Mouse (Mus musculus): ENCODE results near the gene Ovol3. TPM values are rescaled to one million over a fixed set of nuclear protein-coding genes. Genes with fewer than 3 reads are reported as not detected.
A peak's percentile ranks its signal among the peaks of the same experiment; 100 is the strongest.
"Not testable (repeated sequence)": the region's sequence is repeated elsewhere in the genome, so short reads cannot be mapped to it uniquely, and the experiment has no call there.

Ovol3 gene
- polyA plus RNA-seq, 1 experiment from 2014 or later = not detected

GRCm38 (mm10) chr7:30251956-30252954 lies 16.7 kb upstream of the Ovol3 start:
- no peak overlapping the region for H3K9ac ChIP-seq

GRCm38 (mm10) chr7:30237374-30237773 lies 1.8 kb upstream of the Ovol3 start:
- ATAC-seq (replicated peaks); H3K36me3 ChIP-seq (replicated peaks); H3K9me3 ChIP-seq; H3K9ac ChIP-seq; H3K4me2 ChIP-seq; H3K27me3 ChIP-seq (replicated peaks); H3K27ac ChIP-seq; H3K4me3 ChIP-seq: not testable (repeated sequence)
- H3K4me1 ChIP-seq = peaks cover 14% of the 10 kb centered on the region
- WGBS = 92% methylated on average over 3 of the region's 3 CpGs

More at GRCm38 (mm10) chr7:30251956-30252954, 16.7 kb upstream of the Ovol3 start:
- 87% methylated on average over 12 of the region's 12 CpGs for WGBS
- H3K4me2 ChIP-seq = no peak overlapping the region
- no peak for ATAC-seq (replicated peaks)
- no peaks in the 10 kb centered on the region for H3K27me3 ChIP-seq (replicated peaks)
- H3K4me1 ChIP-seq = no peaks in the 10 kb centered on the region
- H3K9me3 ChIP-seq = no peaks in the 10 kb centered on the region
- no peak overlapping the region for H3K27ac ChIP-seq
- H3K36me3 ChIP-seq (replicated peaks) = no peaks in the 10 kb centered on the region
- H3K4me3 ChIP-seq = no peak overlapping the region

- Histone ChIP-seq H3K27me3 (replicated peaks) (no peaks in the 10 kb centered on the region), H3K9ac (no peak overlapping the region), H3K9me3 (no peaks in the 10 kb centered on the region), H3K4me3 (no peak overlapping the region), H3K4me2 (no peak overlapping the region), H3K36me3 (replicated peaks) (peaks cover 6% of the 10 kb centered on the region; the same call in 1 of the 2 replicates), H3K27ac (no peak overlapping the region), H3K4me1 (peaks cover 23% of the 10 kb centered on the region)
- no peak for ATAC-seq (replicated peaks)
- WGBS = 90% methylated on average over 8 of the region's 8 CpGs
These were observed 434 bp downstream of the Ovol3 start for GRCm38 (mm10) chr7:30235091-30235490.

- no peak overlapping the region for H3K27ac ChIP-seq
- no peak for ATAC-seq (replicated peaks)
- H3K36me3 ChIP-seq (replicated peaks) = peaks cover 6% of the 10 kb centered on the region; the same call in 1 of the 2 replicates
- H3K27me3 ChIP-seq (replicated peaks) = no peaks in the 10 kb centered on the region
- 95% methylated on average over 15 of the region's 15 CpGs for WGBS
- H3K9me3 ChIP-seq = no peaks in the 10 kb centered on the region
- H3K4me1 ChIP-seq = peaks cover 23% of the 10 kb centered on the region
- no peak overlapping the region for H3K4me2 ChIP-seq
- H3K9ac ChIP-seq = no peak overlapping the region
- H3K4me3 ChIP-seq = no peak overlapping the region
These were observed 1.2 kb downstream of the Ovol3 start for GRCm38 (mm10) chr7:30234276-30234858.

- peaks cover 23% of the 10 kb centered on the region for H3K4me1 ChIP-seq
- no peaks in the 10 kb centered on the region for H3K9me3 ChIP-seq
- no peak overlapping the region for H3K9ac ChIP-seq
- H3K4me3 ChIP-seq = no peak overlapping the region
- no peaks in the 10 kb centered on the region for H3K27me3 ChIP-seq (replicated peaks)
- H3K27ac ChIP-seq = no peak overlapping the region
- peak overlapping the region; percentile 84; the same call in 1 of the 2 replicates for H3K4me2 ChIP-seq
- peaks cover 6% of the 10 kb centered on the region; the same call in 1 of the 2 replicates for H3K36me3 ChIP-seq (replicated peaks)
- WGBS = 89% methylated on average over 20 of the region's 20 CpGs
- no peak for ATAC-seq (replicated peaks)
These were observed 2.1 kb downstream of the Ovol3 start for GRCm38 (mm10) chr7:30233387-30233786.

- Histone ChIP-seq H3K36me3 (replicated peaks) (peaks cover 6% of the 10 kb centered on the region; the same call in 1 of the 2 replicates), H3K9ac (peak overlapping the region; percentile 54), H3K27me3 (replicated peaks) (no peaks in the 10 kb centered on the region), H3K9me3 (no peaks in the 10 kb centered on the region), H3K4me2 (peak overlapping the region; percentile 84), H3K27ac (peak overlapping the region; percentile 98), H3K4me1 (peaks cover 23% of the 10 kb centered on the region), H3K4me3 (peak overlapping the region; percentile 53)
- WGBS = 7% methylated on average over 24 of the region's 24 CpGs
- peak; percentile 17; the same call in 1 of the 2 replicates for ATAC-seq (replicated peaks)
These were observed 2.8 kb downstream of the Ovol3 start for GRCm38 (mm10) chr7:30232631-30233148.

- H3K9me3 ChIP-seq = no peaks in the 10 kb centered on the region
- peaks cover 15% of the 10 kb centered on the region for H3K36me3 ChIP-seq (replicated peaks)
- ATAC-seq (replicated peaks) = peak; percentile 96
- H3K27me3 ChIP-seq (replicated peaks) = no peaks in the 10 kb centered on the region
- peak within 1 kb of the TSS; percentile 84 for H3K4me2 ChIP-seq
- peak within 1 kb of the TSS; percentile 53 for H3K4me3 ChIP-seq
- peaks cover 23% of the 10 kb centered on the region for H3K4me1 ChIP-seq
- WGBS = under 1% methylated on average over 67 of the region's 67 CpGs
- H3K9ac ChIP-seq = peak within 1 kb of the TSS; percentile 54
- peak within 1 kb of the TSS; percentile 98 for H3K27ac ChIP-seq
These were observed 3.7 kb downstream of the Ovol3 start, which contains the start of the genes Polr2i and Tbcb for GRCm38 (mm10) chr7:30231669-30232454. Gene Polr2i (plus strand): TSS chr7:30231948. Gene Tbcb (minus strand): TSS chr7:30232272.

GRCm38 (mm10) chr7:30231328-30231668 lies 4.2 kb downstream of the Ovol3 start:
- peak; percentile 59; the same call in 1 of the 2 replicates for ATAC-seq (replicated peaks)
- Histone ChIP-seq H3K4me1 (peaks cover 23% of the 10 kb centered on the region), H3K27ac (peak overlapping the region; percentile 98), H3K9me3 (no peaks in the 10 kb centered on the region), H3K4me2 (peak overlapping the region; percentile 84), H3K27me3 (replicated peaks) (no peaks in the 10 kb centered on the region), H3K36me3 (replicated peaks) (peaks cover 20% of the 10 kb centered on the region), H3K9ac (peak overlapping the region; percentile 54), H3K4me3 (peak overlapping the region; percentile 53)
- WGBS = 0% methylated on average over 16 of the region's 16 CpGs

GRCm38 (mm10) chr7:30224206-30224605 lies 11.3 kb downstream of the Ovol3 start:
- Histone ChIP-seq H3K4me1 (peaks cover 9% of the 10 kb centered on the region), H3K27ac (no peak overlapping the region), H3K36me3 (replicated peaks) (peaks cover 44% of the 10 kb centered on the region), H3K4me2 (no peak overlapping the region), H3K9ac (no peak overlapping the region), H3K4me3 (no peak overlapping the region), H3K9me3 (no peaks in the 10 kb centered on the region), H3K27me3 (replicated peaks) (no peaks in the 10 kb centered on the region)
- ATAC-seq (replicated peaks) = no peak
- WGBS = 93% methylated on average over 12 of the region's 12 CpGs

GRCm38 (mm10) chr7:30222205-30222604 lies 13.3 kb downstream of the Ovol3 start:
- WGBS = 92% methylated on average over 5 of the region's 5 CpGs
- H3K4me2 ChIP-seq = no peak overlapping the region
- peaks cover 12% of the 10 kb centered on the region for H3K4me1 ChIP-seq
- H3K27ac ChIP-seq = no peak overlapping the region
- H3K27me3 ChIP-seq (replicated peaks) = no peaks in the 10 kb centered on the region
- peaks cover 38% of the 10 kb centered on the region for H3K36me3 ChIP-seq (replicated peaks)
- no peak for ATAC-seq (replicated peaks)
- H3K9me3 ChIP-seq = no peaks in the 10 kb centered on the region
- no peak overlapping the region for H3K4me3 ChIP-seq
- no peak overlapping the region for H3K9ac ChIP-seq

- Histone ChIP-seq H3K36me3 (replicated peaks) (peaks cover 31% of the 10 kb centered on the region), H3K27me3 (replicated peaks) (no peaks in the 10 kb centered on the region), H3K27ac (no peak overlapping the region), H3K4me3 (no peak overlapping the region), H3K4me2 (no peak overlapping the region), H3K4me1 (peaks cover 15% of the 10 kb centered on the region), H3K9ac (no peak overlapping the region), H3K9me3 (no peaks in the 10 kb centered on the region)
- WGBS = 86% methylated on average over 3 of the region's 3 CpGs
- ATAC-seq (replicated peaks) = no peak
These were observed 14.1 kb downstream of the Ovol3 start for GRCm38 (mm10) chr7:30221433-30221832.
